Mouse (Mus musculus) small intestine, adult 2 months (tissue): ENCODE data around the gene Ces5a.

ENCODE experiments used
- CTCF ChIP-seq: fragments of 200-500 bp; IDR thresholded peaks from 2 replicates; pipeline ENCODE4 v1.5.1; 2012; ENCODE audit warnings: low read depth, mild to moderate bottlenecking, control low read depth, inconsistent platforms, low read length, moderate library complexity, mixed read lengths; ENCODE audit not compliant: insufficient replicate concordance, insufficient read length; ENCODE audit errors: extremely low read depth
- POLR2A ChIP-seq: fragments of 200-500 bp; IDR thresholded peaks from 2 replicates; pipeline ENCODE4 v1.6.1; 2012; ENCODE audit warnings: low read depth, mild to moderate bottlenecking, control low read depth, inconsistent platforms, low read length, moderate library complexity

- TF ChIP-seq CTCF (no peak), POLR2A (no peak)
These were observed 81.3 kb downstream of the Ces5a start for GRCm38 (mm10) chr8:93454258-93454877.
